Mouse (Mus musculus) ES-E14 (cell line): ENCODE measurements at regions not wholly inside any gene's neighbourhood (a gene's known extent, or its start where the extent isn't known, plus 50 kb on each side); places are given as distances from the start of the nearest gene placed in this dataset.

ENCODE experiments used
- CHD2 ChIP-seq: IDR thresholded peaks from 2 replicates; pipeline ENCODE4 v1.6.1; 2014; ENCODE audit warnings: mild to moderate bottlenecking, low read depth, low read length, inconsistent platforms
- ZNF384 ChIP-seq: IDR thresholded peaks from 2 replicates; pipeline ENCODE4 v1.6.1; 2012; ENCODE audit warnings: low read depth, low read length, inconsistent platforms

- TF ChIP-seq CHD2 (no peak), ZNF384 (no peak)
Observed at GRCm38 (mm10) chr3:35496027-35496824, 257.7 kb upstream of the Atp11b start.
